Mouse (Mus musculus) forebrain, postnatal 0 days (tissue): ENCODE data around the gene Actr2. TPM values are rescaled to one million over a fixed set of nuclear protein-coding genes. Genes with fewer than 3 reads are reported as not detected.
"Not testable (repeated sequence)": the region's sequence is repeated elsewhere in the genome, so short reads cannot be mapped to it uniquely, and the experiment has no call there.

Source experiments
- ATAC-seq: fragments of 200-750 bp; cut with Nextera tagmentation; 2 replicates; pipeline ENCODE4 v1.8.0; 2017; ENCODE audit warnings: mild to moderate bottlenecking, moderate library complexity
- DNase-seq: peaks from one replicate; pipeline ENCODE4 v3.0.0-alpha.2; 2015
- H3K27ac ChIP-seq: fragments of 300-500 bp; sonication (generic); 2 replicates; pipeline ENCODE4 v1.5.1; 2014; ENCODE audit warnings: low read depth, mild to moderate bottlenecking, antibody characterized with exemption, low read length, moderate library complexity, mixed read lengths
- H3K27me3 ChIP-seq: fragments of 300-500 bp; sonication (generic); 2 replicates; pipeline ENCODE4 v1.6.1; 2014; ENCODE audit warnings: mild to moderate bottlenecking, low read length, mixed read lengths; ENCODE audit not compliant: insufficient read depth
- H3K36me3 ChIP-seq: fragments of 300-500 bp; sonication (generic); 2 replicates; pipeline ENCODE4 v1.6.1; 2014; ENCODE audit warnings: mild to moderate bottlenecking, moderate library complexity; ENCODE audit not compliant: insufficient read depth
- H3K4me1 ChIP-seq: fragments of 300-500 bp; sonication (generic); 2 replicates; pipeline ENCODE4 v1.6.1; 2014; ENCODE audit warnings: antibody characterized with exemption; ENCODE audit not compliant: insufficient read depth
- H3K4me2 ChIP-seq: fragments of 300-500 bp; sonication (generic); 2 replicates; pipeline ENCODE4 v1.6.1; 2014; ENCODE audit warnings: low read depth, mild to moderate bottlenecking, moderate library complexity
- H3K4me3 ChIP-seq: fragments of 300-500 bp; sonication (generic); 2 replicates; pipeline ENCODE4 v1.5.1; 2014; ENCODE audit warnings: low read depth, low read length, mixed read lengths
- H3K9ac ChIP-seq: fragments of 300-500 bp; sonication (generic); 2 replicates; pipeline ENCODE4 v1.6.1; 2014; ENCODE audit warnings: mild to moderate bottlenecking
- H3K9me3 ChIP-seq: fragments of 300-500 bp; sonication (generic); 2 replicates; pipeline ENCODE4 v1.6.1; 2016; ENCODE audit warnings: low read length
- CTCF ChIP-seq: sonication (generic); IDR thresholded peaks from 2 replicates; pipeline ENCODE4 v1.5.1; 2016; ENCODE audit warnings: antibody characterized with exemption, control low read depth, low read depth
- WGBS: fragments of 180-500 bp; shearing (Covaris S2); extraction: QIAGEN DNeasy Blood & Tissue Kit; methylation state at CpG from one replicate; pipeline ENCODE4 v1.1.7; 2014; 5-methylcytosine and 5-hydroxymethylcytosine counted together
- polyA plus RNA-seq: library from polyadenylated mRNA; unstranded; fragments of >200 nt; fragmentation: Nextera tagmentation; extraction: Ambion mirVana; gene quantifications from 2 replicates; pipeline ENCODE4 v1.2.1, GENCODE M21; 2015
- total RNA-seq: library from RNA; depleted of rRNA; stranded (reverse); fragments of >200 nt; gene quantifications from 2 replicates; pipeline ENCODE4 v1.2.3, GENCODE M21; 2014

Gene Actr2
- total and polyA plus RNA-seq, 2 experiments from 2014 or later = 79.5 to 179 TPM

GRCm38 (mm10) chr11:20136314-20136713 lies 23.6 kb upstream of the Actr2 start:
- Histone ChIP-seq H3K27me3 (no peaks in the 10 kb centered on the region), H3K4me3 (no peak overlapping the region), H3K36me3 (no peaks in the 10 kb centered on the region), H3K4me2 (no peak overlapping the region), H3K9ac (no peak overlapping the region), H3K27ac (no peak overlapping the region), H3K9me3 (no peaks in the 10 kb centered on the region), H3K4me1 (no peaks in the 10 kb centered on the region)
- no peak for TF ChIP-seq CTCF
- ATAC-seq = no peak
- no peak for DNase-seq
- 71% methylated on average over 6 of the region's 6 CpGs for WGBS

GRCm38 (mm10) chr11:20134869-20135268 lies 22.2 kb upstream of the Actr2 start:
- not testable (repeated sequence) for H3K4me1 ChIP-seq, DNase-seq, H3K27me3 ChIP-seq, ATAC-seq, H3K36me3 ChIP-seq, H3K27ac ChIP-seq, H3K9me3 ChIP-seq, H3K4me2 ChIP-seq, H3K9ac ChIP-seq, H3K4me3 ChIP-seq
- 32% methylated on average over 3 of the region's 3 CpGs for WGBS

GRCm38 (mm10) chr11:20133721-20134120 lies 21.0 kb upstream of the Actr2 start:
- Histone ChIP-seq H3K9ac (no peak overlapping the region), H3K27ac (no peak overlapping the region), H3K4me3 (no peak overlapping the region), H3K9me3 (no peaks in the 10 kb centered on the region), H3K36me3 (no peaks in the 10 kb centered on the region), H3K4me2 (no peak overlapping the region), H3K27me3 (no peaks in the 10 kb centered on the region), H3K4me1 (no peaks in the 10 kb centered on the region)
- WGBS = 76% methylated on average over 1 of the region's 1 CpGs
- DNase-seq = no peak
- no peak for ATAC-seq
- no peak for TF ChIP-seq CTCF

- Histone ChIP-seq H3K9me3 (no peaks in the 10 kb centered on the region), H3K9ac (no peak overlapping the region), H3K4me2 (no peak overlapping the region), H3K4me1 (no peaks in the 10 kb centered on the region), H3K36me3 (no peaks in the 10 kb centered on the region), H3K27me3 (no peaks in the 10 kb centered on the region), H3K4me3 (no peak overlapping the region), H3K27ac (no peak overlapping the region)
- DNase-seq = peak; percentile 64
- 0 out of 2 replicates have a peak, but pooled peaks have one; percentile 40 for ATAC-seq
- 35% methylated on average over 11 of the region's 12 CpGs for WGBS
- TF ChIP-seq CTCF = peak; percentile 70
Measured at GRCm38 (mm10) chr11:20132955-20133562, 20.3 kb upstream of the Actr2 start.

- H3K36me3 ChIP-seq = no peaks in the 10 kb centered on the region
- 80% methylated on average over 10 of the region's 10 CpGs for WGBS
- H3K4me1 ChIP-seq = no peaks in the 10 kb centered on the region
- no peak overlapping the region for H3K27ac ChIP-seq
- no peak for TF ChIP-seq CTCF
- H3K9me3 ChIP-seq = no peaks in the 10 kb centered on the region
- no peaks in the 10 kb centered on the region for H3K27me3 ChIP-seq
- ATAC-seq (no peak), DNase-seq (no peak)
- H3K4me2 ChIP-seq = no peak overlapping the region
- no peak overlapping the region for H3K9ac ChIP-seq
- no peak overlapping the region for H3K4me3 ChIP-seq
Measured at GRCm38 (mm10) chr11:20126673-20127516, 14.2 kb upstream of the Actr2 start.

- no peak overlapping the region for H3K4me3 ChIP-seq
- TF ChIP-seq CTCF = no peak
- H3K9me3 ChIP-seq = no peaks in the 10 kb centered on the region
- H3K36me3 ChIP-seq = no peaks in the 10 kb centered on the region
- no peak overlapping the region for H3K4me2 ChIP-seq
- ATAC-seq (0 out of 2 replicates have a peak, but pooled peaks have one; percentile 32), DNase-seq (no peak)
- H3K27ac ChIP-seq = no peak overlapping the region
- no peak overlapping the region for H3K9ac ChIP-seq
- no peaks in the 10 kb centered on the region for H3K4me1 ChIP-seq
- WGBS = 87% methylated on average over 1 of the region's 1 CpGs
- no peaks in the 10 kb centered on the region for H3K27me3 ChIP-seq
Measured at GRCm38 (mm10) chr11:20125423-20125822, 12.7 kb upstream of the Actr2 start.

- Histone ChIP-seq H3K4me2 (no peak overlapping the region), H3K36me3 (no peaks in the 10 kb centered on the region), H3K27ac (no peak overlapping the region), H3K9me3 (no peaks in the 10 kb centered on the region), H3K4me3 (no peak overlapping the region), H3K4me1 (0 out of 2 replicates have a peak, but pooled peaks cover 7% of the 10 kb centered on the region), H3K27me3 (no peaks in the 10 kb centered on the region), H3K9ac (no peak overlapping the region)
- TF ChIP-seq CTCF = no peak
- 88% methylated on average over 4 of the region's 4 CpGs for WGBS
- DNase-seq (no peak), ATAC-seq (no peak)
Measured at GRCm38 (mm10) chr11:20116701-20117100, 4.0 kb upstream of the Actr2 start.
